Mouse (Mus musculus) colon, adult 2 months (tissue): ENCODE measurements around the gene Rhobtb1. TPM values are rescaled to one million over a fixed set of nuclear protein-coding genes. Genes with fewer than 3 reads are reported as not detected.

Experiments used
- polyA plus RNA-seq: library from polyadenylated mRNA; depleted of rRNA; stranded (reverse); fragments of >200 nt; gene quantifications from 2 replicates; pipeline ENCODE4 v1.2.3, GENCODE M21; 2012; rRNA removed

Rhobtb1 gene
- polyA plus RNA-seq, result 8.8 and 10.2 TPM in 2 replicates

DNA sequence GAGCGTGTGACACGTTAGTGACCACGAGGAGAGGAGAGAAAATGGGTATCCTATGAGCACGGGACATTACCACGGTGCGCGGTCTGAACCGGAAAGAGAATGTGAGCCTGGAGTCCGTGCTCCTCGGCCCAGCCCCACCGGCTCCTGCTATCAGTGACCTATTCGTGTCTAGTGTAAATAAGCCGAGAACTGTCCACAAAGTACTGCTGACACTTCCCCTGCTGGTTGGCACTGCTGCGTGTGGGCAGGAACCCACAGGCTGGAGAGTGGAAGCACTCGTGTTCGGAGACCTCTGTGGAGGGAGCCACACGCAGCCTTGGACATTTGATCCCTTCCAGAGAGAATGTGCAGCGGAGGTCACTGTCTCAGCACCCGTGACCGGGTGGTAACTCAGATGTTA is at the start of gene Rhobtb1:
Rhobtb1 (plus strand) TSS at position 390 of the 400 bp plus-strand sequence.

DNA sequence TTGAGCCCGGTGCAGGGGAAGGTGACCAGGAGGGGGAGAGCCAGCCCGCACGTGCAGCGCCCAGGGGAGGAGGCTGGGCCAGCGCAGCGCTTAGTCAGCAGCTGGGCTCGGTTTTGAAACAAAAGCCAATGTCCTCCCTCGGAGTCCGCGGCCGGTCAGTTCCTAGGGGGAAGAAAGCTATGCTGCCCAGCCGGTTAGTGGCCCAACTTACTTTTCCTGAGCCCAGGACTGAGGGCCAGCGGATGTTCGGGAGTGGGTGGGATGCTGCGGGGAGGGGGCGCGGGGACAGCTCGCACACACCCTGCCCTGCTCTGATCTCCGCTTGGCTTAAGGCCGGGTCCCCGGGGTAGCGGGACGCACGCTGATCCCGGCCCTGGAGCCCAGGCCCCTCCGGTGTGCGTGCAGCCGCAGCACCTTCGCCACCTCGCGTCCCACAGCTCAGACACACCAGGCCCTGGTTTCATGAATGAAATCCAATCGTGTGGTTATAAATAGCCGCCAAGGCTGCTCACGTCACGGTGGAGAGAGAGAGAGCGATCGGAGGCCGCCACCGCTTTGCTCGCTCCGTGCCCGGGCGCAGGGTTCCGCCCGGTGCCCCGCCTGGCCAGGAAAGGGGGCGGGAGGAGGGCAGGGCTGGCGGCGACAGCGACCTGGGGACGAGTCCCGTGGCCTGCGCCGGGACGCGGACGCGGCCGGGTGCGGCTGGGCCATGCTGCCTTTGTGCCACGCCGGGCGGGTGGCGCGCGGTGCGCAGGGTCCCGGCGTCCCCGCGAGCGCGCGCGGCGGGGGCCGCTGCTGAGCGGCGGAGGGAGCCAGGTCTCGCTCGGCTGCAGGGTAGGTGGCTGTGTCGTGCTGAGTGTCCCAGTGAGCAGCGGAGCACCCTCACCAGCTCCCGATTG is 61.6 kb downstream of the Rhobtb1 start, which contains the start of gene A930033H14Rik:
A930033H14Rik (minus strand) TSS at position 557 of the 899 bp plus-strand sequence.

Other genes starting within 250 kb of the Rhobtb1 start
- gene A930033H14Rik, start 61.7 kb downstream of the Rhobtb1 start, polyA plus RNA-seq, result 0.31 and 0.32 TPM in 2 replicates
- 21.4 and 23.7 TPM in 2 replicates for gene Cdk1, start 201.5 kb downstream of the Rhobtb1 start, polyA plus RNA-seq
- gene Ank3, start 247.3 kb downstream of the Rhobtb1 start, polyA plus RNA-seq, result 11.5 and 13.5 TPM in 2 replicates